Mouse (Mus musculus) layer of hippocampus, adult 9-11 months (tissue): Measurements from ENCODE around the gene Dcpp1.
"Not testable (repeated sequence)": the region's sequence is repeated elsewhere in the genome, so short reads cannot be mapped to it uniquely, and the experiment has no call there.

Source experiments
- DNase-seq: peaks from one replicate; pipeline ENCODE4 v3.0.0; 2022

Dcpp1 gene

DNA sequence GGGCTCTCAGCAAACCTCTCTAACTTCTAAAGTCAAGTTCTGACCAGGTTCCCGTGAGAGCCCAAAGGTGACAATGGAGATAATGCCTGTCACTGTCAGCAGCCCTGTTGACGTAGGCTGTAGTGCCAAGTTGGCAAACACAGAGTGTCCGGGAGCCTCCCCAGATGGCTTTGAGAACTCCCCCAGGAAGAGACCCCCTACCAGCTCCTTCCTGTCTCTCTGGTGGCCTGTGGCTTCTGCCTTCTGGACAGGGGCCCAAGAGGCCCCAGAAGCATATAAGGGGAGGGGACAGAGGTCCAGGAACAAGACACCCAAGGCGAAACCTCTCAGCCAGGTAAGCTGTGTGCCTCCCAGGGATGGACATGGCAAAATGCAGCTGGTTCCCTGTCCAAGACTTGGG, at the start of gene Dcpp1, which contains the start of gene Dcpp2:
TSS of gene Dcpp1 (plus strand) at position 301 of the 400 bp plus-strand sequence.
TSS of gene Dcpp2 (plus strand) at position 305 of the 400 bp plus-strand sequence.
- not testable (repeated sequence) for DNase-seq

DNA sequence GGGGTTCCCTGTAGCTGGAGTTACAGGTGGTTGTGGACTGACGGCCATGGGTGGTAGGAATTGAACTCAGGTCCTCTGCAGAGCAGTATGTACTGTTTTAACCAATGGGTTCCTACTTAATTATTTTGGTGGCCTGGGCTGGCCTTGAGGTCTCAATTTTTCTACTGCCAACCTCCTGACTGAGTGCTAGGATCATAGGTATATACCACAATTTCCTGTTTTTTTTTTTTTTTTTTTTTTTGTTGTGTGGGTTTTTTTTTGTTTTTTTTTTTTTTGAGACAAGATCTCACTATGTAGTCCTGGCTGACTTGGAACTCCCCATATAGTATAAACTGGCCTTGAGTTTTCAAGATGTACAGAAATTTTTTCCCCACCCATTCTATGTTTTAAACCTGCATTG, 49.5 kb upstream of the Dcpp1 start:
- no peak for DNase-seq

DNA sequence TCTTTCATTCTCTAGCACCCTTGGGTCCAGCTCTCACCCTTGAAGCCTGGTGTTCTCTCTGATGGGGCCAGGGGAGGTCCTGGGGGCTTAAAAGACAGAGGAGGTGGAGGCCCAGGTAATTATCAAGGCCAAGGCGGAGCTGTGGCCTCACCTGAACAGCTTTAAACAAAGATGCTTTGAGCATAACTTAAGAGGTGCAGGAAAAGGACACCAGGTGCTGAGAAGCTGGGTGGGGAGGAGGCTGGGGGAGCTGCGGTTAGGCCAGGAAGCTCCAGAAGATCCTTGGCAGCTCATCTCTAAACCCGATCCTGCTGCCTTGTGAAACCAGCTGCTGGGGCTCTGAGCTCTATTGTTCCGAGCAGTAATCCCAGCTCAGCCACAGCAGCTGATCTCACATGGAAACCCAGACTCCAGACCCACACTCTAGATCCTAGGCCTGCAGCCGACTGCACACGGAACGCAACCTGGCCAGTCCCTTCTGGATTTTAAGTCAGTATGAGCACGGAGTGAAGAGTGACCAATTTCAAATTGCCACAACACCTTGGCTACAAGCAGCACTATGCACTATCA, 44.6 kb upstream of the Dcpp1 start, which contains the start of gene Prss33:
TSS of gene Prss33 (minus strand) at position 51 of the 570 bp plus-strand sequence.
- DNase-seq = no peak

DNA sequence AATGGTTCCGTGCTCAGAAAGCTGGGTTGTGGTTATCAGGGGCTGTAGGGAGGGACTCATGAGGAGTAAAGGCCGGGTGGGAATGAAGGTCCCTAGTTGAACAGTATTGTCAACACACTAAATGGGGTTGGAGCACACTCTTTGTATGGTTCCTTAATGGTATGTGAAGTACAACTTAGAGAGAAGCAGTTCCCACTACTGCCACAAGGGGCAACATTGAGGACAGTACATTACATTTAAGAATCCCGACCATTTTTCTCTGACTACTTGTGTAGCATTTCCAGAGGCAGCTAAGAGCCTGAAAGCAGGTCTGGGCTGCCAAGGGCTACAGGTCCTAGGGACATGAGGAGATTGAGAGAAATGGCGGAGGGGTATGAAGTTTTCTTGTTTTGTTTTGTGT, 39.5 kb upstream of the Dcpp1 start:
- DNase-seq = peak; percentile 48

DNA sequence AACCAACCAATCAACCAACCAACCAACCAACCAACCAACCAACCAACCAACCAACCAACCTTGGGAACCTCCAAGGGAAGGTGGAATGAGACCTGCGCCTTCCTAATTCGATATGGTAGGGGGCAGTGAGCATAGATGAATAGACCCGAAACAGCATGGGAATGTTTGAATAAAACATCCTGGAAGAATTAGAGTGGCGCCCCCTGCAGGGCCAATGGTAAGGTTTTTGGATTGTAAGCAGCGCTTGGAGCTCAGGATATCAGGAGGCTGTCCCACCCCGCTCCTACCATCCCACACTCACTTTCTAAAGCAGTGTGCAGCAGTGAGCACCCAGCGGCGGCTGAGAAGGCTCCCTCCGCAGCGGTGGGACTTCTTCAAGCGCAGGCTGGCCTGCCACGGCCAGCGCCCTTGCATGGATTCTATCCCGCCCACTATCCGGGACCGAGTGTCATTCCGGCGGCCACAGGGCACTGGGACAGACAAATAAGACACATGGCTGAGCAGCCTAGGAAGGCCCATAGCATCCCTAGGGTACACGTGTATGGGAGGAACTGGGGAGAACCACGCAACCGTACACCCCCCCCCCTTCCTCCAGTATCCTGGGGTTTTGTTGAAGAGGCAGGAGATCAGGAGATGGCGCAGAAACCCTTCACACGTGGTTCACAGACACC, 37.4 kb upstream of the Dcpp1 start:
- no peak for DNase-seq

DNA sequence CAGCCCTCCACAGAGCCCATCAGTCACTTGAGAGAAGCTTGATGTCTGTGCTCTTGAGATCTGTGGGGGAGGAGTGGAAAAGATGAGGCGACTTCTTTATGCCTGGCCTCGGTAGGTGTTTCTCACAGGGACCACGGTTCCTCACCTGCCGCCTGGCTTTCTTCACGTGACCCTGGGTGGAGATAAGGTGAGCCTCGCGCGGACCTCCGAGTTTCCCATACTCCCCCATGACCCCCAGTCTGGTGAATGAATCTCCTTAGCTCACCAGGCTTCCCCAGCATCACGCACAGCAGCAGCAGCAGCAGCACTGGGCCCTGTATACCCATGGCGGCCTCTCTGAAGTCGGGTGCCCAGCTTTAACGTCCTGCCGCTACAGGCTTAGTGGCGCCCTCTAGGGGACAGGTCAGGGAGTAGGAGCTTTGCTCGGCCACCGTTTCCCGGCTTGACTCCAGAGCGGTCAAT, 36.8 kb upstream of the Dcpp1 start, which contains the start of the genes Prss32 and Prss41:
TSS of gene Prss32 (plus strand) at position 44 of the 462 bp plus-strand sequence.
TSS of gene Prss41 (minus strand) at position 361 of the 462 bp plus-strand sequence.
- no peak for DNase-seq

DNA sequence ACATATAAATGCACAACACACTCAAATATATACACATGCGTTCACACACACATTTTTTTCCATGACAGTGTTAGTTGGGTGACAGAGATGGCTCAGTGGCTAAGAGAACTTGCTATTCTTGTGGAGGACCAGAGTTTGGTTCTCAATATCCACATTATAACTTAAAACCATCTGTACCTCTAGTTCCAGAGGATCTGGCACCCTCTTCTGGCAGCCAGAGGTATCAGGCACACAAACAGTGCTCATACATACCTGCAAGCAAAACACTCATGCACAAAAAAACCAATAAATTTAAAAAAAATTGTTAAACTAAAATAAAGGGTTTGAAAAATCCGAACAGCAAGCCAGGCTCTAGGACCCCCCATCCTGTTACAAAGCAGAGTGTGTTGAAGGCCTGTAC, 30.6 kb upstream of the Dcpp1 start:
- DNase-seq = no peak

DNA sequence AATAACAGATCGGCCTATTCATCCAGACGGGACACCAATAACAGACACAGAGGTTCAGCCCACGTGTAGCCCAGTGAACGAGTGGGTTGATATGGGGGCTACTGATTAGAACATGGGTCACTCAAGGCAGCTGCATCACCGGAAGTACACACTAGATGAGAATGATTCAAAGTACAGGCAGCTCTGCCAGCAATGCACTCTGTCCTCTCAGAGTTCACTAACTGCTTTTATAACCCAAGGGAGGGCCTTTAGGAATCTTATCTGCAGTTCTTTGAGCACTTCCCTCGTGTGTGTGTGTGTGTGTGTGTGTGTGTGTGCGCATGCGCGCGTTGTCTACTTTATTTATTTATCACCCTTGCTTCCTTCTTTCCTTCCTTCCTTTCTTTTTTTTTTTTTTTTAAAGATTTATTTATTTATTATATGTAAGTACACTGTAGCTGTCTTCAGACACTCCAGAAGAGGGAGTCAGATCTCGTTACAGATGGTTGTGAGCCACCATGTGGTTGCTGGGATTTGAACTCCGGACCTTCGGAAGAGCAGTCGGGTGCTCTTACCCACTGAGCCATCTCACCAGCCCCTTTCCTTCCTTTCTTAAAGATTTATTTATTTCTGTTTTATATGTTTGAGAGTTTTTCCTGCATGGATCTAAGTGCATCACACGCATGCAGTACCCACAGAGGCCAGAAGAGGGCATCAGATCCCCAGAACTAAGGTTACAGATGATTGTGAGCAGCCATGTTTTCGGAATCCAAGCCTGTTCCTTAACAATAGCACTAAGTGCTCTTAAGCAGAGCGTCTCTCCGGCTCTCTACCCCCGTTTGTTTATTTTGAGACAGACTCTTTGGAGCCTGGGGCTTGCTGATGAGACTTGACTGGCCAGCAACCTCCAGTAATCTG, 29.6 kb upstream of the Dcpp1 start:
- DNase-seq = no peak

DNA sequence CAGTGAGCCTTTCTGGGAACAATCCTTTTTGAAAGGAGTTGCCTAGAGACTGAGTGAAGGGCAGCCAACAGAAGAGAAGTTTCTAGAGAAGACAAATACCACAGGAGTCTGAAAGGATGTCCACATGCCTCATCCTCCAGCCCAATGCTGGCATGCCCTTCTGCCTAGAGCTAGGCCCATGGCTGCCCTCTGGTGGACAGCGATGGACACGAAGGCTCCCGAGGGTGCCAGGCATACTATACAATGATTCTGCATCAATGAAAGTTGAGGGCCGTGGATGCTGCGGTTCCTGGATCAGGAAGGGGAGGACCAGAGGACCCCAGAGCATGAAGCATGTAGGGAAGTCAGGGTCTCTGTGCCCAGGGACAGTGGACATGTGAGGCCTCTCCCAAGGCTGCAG, 27.4 kb upstream of the Dcpp1 start:
- DNase-seq = no peak

DNA sequence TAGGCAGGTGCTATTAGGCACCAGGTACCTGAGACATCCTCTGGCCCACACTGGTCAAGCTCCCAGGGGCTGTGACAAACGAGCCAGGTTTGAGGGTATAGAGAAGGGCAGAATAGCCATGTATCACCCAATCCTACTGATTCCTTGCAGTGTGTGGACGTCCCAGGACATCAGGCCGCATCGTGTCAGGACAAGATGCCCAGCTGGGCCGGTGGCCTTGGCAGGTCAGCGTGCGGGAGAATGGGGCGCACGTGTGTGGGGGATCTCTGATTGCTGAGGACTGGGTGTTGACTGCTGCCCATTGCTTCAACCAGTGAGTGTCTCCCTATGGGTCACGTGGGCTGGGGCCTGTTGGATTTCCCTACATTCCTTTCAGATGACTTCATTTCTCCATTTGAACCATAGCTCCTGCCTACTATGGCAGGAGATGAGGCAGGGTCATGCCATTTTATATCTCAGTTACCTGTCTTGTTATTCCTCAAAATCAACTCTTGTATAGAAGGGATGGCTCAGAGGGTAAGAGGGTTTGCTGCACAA, 26.4 kb upstream of the Dcpp1 start:
- DNase-seq = no peak

DNA sequence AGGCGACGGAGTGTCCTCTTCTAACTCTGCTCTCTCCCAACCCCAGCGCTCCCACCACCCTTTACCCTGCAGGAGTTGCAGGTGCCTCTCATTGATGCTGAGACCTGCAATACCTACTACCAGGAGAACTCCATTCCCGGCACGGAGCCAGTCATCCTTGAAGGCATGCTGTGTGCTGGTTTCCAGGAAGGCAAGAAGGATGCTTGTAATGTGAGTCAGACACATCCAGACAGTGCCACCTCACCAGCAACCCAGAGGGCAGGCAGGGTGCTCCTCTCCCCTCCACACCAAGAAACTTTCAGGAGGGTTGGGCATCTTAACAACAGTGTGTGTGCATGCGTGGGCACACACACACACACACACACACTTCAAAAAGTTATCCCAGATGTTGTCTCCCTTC, 23.5 kb upstream of the Dcpp1 start:
- no peak for DNase-seq

DNA sequence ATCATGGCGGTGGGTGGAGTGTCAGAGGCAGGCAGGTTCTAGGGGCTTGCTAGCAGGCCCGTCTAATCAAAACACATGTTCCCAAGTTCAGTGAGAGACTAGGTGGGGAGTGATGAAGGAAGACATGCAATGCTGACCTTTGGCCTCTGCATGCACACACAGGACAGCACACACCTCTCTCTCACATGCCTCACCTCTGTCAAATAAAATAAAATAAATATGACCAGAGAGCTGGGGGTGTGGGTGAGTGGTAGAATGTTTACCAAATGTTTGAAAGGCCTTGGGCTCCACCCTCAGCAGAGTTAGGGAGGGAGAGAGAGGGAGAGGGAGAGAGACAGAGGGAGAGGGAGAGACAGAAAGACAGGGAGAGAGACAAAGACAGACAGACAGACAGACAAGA, 22.8 kb upstream of the Dcpp1 start:
- DNase-seq = no peak

DNA sequence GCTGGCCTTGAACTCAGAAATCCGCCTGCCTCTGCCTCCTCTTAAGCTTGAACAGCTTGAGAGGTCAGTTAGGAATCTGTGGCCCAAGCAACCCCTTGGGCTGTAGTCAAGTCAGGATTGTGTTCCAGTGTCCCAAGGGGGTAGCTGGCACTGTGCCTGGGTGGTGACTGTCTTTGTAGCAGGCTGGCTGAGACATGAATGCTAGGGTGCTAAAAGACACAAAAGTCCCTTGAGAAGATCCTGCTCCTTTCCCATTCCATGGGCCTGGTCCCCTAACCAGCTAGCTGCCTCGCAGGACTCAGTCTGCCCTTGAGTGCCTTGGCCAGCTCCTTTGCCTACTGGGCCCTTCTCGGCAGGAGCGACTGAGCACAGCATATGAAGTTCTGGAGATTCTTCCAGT, 17.8 kb upstream of the Dcpp1 start:
- DNase-seq = no peak

DNA sequence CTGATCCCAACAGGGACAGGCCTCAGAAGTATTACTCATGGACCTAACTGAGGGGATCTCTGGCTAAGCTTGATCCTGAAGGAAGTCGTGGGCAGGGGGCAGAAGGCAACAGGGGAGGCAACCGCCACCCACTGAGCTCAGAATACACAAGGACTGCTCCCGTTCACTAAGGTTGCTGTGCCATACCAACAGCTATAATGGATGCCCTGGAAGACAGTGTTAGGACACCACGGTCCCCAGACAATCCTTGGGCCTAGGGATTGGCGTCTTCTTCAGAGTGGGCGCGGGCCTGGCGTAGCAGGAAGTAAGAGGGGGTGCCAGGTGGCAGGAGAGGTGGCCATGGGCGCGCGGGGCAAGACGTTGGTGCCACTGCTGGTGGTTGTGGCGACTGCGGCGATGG, 12.9 kb upstream of the Dcpp1 start, which contains the start of gene Prss21:
TSS of gene Prss21 (plus strand) at position 301 of the 400 bp plus-strand sequence.
- no peak for DNase-seq

DNA sequence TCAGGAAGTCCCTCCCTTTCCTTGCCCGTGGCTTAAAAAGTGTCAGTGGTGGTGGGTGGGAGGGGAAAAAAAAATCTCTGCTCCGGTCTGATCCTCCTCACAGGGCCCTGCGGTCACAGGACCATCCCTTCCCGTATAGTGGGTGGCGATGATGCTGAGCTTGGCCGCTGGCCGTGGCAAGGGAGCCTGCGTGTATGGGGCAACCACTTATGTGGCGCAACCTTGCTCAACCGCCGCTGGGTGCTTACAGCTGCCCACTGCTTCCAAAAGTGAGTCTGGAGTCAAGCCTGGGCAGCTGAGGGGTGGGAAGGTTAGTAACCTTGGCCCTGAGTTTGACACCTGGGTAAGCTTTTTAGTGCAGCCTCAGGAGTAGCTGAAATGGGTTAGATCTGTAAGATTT, 12.2 kb upstream of the Dcpp1 start:
- DNase-seq = no peak

DNA sequence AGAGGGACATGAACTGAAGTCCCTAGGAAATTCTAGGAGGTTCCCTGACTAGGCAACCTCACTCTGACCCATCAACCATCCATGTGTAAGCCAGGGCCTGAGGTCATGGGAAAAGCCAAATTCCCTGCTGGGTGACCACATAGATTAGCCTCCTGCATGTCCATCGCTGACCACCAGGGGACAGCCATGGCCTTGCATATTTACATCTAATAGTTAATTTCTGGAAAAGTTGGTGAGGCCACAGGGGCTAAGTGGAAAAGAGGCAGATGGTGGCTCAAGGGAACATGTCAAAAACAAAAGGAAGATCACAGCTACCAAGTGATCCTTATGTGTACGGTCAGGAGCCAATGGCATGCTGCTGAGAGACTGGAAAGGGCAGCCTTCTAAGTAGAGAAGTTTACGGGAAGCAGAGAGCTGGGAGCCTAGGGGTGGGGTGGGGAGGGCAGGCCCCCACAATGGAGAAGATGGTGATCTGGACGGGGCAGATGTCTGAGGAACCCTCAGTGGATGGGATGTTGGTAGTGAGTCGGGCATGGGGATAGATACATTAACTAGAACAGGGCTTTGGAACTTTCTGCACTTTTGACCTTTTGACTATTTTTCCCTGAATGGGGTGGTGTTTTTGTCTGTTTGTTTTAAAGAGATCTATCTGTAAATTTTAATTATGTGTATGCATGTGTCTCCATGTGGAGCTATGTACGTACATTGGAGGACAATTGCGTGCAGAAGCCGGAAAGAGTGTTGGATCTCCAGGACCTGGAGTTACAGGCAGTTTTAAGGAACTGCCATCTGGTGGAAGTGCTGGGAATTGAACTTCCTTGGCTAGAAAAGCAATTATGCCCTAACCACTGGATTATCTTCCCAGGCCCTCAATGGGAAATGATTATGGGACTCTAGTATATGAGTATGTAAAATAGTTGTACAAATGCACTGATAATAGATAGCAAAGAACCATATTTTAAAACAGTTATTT, 6.5 kb upstream of the Dcpp1 start:
- DNase-seq = peak; percentile 15

DNA sequence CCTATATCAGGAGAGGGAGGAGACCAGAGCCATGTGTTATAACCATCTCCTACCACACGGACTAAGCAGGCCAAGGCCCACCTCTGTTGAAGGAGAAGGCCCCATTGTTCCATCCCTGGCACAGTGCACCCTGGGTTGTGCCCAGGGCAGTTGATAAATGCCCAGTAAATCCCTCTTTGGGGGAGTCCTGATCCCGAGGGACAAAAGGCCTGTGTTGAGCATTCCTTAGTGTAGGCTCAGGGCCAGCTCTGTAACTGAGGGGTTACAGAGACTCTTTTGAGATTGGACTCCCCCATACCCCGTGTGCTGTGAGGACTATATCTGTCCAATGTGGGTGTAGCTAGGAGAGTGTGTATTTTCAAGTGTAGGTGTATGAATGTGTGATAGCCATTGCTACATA, 3.9 kb upstream of the Dcpp1 start:
- DNase-seq = peak; percentile 64

DNA sequence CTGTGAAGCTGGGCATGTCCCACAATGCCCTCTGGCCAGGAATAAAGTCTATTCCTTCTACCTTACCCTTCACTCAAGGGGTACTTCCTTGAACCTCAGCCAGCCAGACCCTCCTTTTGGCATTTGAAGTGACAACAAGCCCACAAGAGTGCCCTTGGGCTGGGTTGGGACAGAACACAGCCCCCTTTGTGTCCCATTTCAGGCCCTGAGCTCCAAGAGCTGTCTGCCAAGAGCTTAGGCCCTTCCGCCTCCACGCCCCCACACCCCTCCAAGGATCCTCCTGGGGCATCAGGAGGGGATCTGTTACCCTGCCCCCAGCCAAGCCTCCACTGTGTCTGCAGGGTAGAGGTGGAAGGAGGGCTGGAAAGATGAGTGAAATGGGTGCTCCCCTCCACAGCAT, 3.5 kb upstream of the Dcpp1 start:
- DNase-seq = peak; percentile 18

DNA sequence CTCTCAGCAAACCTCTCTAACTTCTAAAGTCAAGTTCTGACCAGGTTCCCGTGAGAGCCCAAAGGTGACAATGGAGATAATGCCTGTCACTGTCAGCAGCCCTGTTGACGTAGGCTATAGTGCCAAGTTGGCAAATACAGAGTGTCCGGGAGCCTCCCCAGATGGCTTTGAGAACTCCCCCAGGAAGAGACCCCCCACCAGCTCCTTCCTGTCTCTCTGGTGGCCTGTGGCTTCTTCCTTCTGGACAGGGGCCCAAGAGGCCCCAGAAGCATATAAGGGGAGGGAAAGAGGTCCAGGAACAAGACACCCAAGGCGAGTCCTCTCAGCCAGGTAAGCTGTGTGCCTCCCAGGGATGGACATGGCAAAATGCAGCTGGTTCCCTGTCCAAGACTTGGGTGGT, 36.5 kb downstream of the Dcpp1 start, which contains the start of gene Dcpp3:
TSS of gene Dcpp3 (plus strand) at position 301 of the 400 bp plus-strand sequence.
- DNase-seq = not testable (repeated sequence)

DNA sequence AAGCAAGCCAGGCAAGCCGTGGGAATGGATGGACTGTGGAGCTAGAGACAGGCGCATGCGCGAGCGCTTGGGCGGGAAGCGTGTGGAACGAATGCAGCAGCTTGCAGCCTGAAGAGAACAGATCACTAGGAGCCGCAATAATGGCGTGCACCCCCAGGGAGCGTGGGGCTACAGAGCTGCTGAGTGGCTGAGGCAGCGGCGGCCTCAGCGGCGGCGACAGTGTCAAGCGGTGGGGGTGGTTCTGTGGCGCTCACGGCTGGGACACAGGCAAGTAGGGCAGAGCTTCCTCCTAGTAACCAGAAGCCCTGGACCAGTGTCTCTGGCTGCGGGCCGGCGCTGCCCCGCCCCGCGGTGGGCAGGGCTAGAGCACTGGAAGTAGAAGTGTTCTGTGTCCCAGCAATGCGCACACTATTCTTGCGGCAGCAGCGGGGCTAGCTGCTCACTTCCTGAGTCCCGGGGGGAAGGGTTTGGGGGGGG, 43.9 kb downstream of the Dcpp1 start:
- peak; percentile 94 for DNase-seq

DNA sequence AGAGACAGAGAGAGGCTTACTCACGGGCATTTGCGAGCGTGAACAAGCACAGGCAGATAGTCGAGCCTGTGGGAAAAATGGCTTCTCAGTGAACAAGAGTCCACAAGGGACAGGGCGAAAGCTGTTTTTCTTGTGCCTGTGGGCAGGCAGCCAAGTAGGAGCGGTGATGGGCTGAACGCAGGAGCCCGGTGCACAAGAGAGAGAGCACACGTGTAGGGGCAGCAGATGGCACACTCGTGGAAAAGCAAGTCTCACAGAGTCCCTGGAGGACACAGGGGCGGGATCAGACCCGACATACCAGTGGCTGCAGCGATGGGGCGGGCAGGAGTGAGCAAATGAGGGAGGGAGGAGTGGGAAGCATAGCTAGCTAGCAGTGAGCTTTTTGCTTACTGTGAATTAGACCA, 44.4 kb downstream of the Dcpp1 start:
- DNase-seq = peak; percentile 65

DNA sequence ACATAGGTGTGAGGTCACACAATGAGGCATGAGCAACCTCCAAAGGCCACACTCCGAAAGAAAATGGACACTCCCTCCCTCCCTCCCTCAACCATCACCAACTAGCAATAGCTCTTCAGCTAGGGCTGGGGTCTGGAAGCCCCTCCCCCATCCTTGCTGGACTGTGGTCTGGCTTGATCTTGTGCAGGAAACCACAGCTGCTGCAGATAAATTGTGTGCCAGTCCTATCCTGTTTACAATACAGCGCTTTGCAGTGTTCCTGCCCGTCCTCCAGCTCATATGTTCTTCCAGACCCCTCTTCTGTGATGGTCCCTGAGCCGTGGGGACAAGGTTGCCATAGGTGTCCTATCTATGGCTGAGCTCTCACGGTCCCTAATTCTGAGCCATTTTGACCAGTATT, 50.5 kb downstream of the Dcpp1 start:
- no peak for DNase-seq
